Mouse (Mus musculus): ENCODE results near the gene D430041D05Rik.
"Not testable (repeated sequence)": the region's sequence is repeated elsewhere in the genome, so short reads cannot be mapped to it uniquely, and the experiment has no call there.

Gene D430041D05Rik

GRCm38 (mm10) chr2:104119097-104119496 lies 291.7 kb downstream of the D430041D05Rik start:
- DNase-seq (ENCODE audit: low spot score), result no peak

- DNase-seq (ENCODE audit: low spot score), result not testable (repeated sequence)
Measured at GRCm38 (mm10) chr2:104117173-104117572, 293.6 kb downstream of the D430041D05Rik start.

DNA sequence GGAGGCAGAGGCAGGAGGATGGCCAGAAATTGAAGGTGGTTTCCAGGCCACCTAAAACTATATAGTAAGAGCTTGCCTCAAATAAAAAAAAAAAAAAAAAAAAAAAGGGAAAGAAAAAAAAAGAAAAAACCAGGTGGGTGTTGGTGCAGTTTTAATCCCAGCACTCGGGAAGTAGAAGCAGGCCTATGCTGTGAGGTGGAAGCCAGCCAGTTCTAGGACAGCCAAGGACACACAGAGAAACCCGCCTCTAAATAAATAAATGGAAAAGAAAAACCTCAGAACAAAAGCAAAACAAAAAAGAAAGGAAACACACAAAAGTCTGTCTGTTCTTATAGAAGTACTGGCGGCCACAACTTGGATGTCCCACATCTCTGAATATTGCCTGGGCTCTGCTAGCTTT lies 295.9 kb downstream of the D430041D05Rik start:
- DNase-seq (ENCODE audit: low spot score), result no peak

- not testable (repeated sequence) for DNase-seq (ENCODE audit: low spot score)
Measured at GRCm38 (mm10) chr2:104113563-104113962, 297.2 kb downstream of the D430041D05Rik start.

DNA sequence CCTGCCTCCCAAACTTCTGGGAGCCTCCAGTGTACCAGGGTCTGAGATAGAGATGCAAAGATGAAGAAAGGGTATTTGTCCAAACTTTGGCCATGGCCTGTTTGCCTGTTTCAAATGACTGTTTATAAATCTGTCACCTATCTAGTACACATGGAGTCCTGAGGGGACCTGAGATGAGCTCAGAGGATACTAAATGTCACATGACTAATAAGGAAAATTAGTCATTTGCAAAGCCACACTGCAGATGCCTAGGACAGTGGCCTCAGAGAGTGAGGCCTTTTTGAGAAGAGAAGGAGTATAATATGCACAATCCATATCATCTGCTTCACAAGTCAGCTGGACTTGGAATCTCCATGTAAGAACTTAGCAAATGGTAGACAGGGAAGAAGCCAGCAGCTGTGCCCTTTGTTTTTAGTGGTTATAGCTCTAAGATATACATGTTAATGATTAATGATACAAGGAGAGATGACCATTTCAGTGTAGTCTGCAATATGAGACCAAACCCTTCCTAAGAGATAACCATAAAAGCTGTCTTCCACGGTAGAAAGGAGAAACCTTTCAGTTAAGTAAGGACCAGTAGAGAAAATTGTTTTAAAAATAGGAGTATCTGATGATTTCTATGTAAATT lies 299.5 kb downstream of the D430041D05Rik start:
- not testable (repeated sequence) for DNase-seq (ENCODE audit: low spot score)

GRCm38 (mm10) chr2:104110031-104110430 lies 300.8 kb downstream of the D430041D05Rik start:
- DNase-seq (ENCODE audit: low spot score), result no peak

- no peak for DNase-seq (ENCODE audit: low spot score)
Measured at GRCm38 (mm10) chr2:104109528-104109927, 301.3 kb downstream of the D430041D05Rik start.

DNA sequence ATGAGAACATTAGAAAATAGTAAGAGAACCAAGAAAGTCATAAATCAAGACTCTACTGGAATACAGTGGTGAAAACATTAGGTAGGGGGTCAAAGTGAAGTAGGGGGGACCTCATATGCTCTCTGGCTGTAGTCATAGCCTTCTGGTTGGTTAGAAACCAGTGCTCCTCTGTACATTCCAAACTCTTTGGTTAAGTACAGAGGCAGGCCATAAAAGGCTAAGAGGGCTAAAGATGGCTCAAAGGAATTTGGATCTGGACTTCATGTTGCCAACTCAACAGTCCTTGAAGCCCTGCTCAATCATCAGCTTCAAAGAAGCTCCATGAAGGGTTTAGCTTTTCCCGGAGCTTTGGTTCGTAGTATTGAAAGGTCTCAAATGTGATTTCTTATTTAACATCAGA lies 301.8 kb downstream of the D430041D05Rik start:
- DNase-seq (ENCODE audit: low spot score), result not testable (repeated sequence)

GRCm38 (mm10) chr2:104104800-104105199 lies 306.0 kb downstream of the D430041D05Rik start:
- no peak for DNase-seq (ENCODE audit: low spot score)

- no peak for DNase-seq (ENCODE audit: low spot score)
Measured at GRCm38 (mm10) chr2:104099946-104100345, 310.9 kb downstream of the D430041D05Rik start.

DNA sequence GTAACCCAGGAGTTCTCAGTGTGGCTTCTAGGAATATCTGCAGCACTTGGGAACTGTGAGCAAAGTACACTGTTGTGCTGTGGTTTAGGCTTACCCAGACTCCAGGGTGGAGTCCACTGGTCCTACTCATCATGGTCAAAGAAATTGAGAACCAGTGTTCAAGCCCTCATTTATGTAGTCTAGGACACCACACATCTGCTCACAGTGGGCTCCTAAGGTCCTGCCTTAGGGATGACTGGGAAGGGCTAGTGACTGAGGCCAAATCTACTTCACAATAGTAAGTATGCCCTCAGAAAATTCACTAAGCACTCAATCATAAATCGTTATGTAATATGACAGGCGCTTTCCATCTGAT lies 311.6 kb downstream of the D430041D05Rik start:
- DNase-seq (ENCODE audit: low spot score), result no peak

DNA sequence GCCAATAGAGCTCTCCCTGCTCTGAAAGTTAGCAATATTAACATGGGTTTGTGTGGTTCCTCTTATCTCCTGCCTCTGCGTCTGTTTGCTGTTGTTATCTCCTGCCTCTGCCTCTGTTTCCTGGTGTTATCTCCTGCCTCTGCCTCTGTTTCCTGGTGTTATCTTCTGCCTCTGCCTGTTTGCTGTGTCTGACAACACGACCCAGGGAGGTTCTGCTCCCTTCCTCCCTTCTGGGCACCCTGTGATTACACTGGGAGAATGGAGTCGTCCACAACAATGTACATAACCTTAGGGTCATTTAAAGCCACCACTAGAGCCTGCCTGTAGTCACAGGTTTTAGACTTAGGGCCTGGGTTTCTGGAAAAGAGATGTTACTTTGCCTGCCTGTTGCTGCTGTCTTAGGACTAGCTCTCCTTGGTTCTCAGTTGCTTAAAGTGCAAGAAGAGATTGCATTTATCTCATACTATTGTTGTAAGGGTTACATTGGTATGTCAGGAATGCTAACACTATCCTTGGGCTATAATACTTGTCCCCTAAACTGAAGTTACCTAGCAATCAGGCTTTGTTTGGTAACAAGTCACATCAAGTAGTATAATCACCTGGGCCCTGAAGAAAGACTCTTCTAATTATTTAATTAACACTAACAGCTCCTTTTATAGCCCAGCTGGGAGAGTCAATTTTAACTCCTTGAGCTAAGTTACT lies 312.1 kb downstream of the D430041D05Rik start:
- DNase-seq (ENCODE audit: low spot score), result no peak

DNA sequence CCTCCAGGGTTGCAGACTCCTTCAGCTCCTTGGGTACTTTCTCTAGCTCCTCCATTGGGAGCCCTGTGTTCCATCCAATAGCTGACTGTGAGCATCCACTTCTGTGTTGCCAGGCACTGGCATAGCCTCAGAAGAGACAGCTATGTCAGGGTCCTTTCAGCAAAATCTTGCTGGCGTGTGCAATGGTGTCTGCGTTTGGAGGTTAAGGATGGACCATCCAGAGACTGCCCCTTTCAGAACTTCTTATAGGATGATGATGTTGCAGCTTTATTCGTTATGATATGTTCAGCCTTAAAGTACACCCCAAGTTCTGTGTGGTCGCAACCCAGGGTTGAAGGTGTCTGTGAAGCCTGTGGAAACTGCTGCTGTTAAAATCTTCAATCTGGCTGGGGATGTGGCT lies 313.4 kb downstream of the D430041D05Rik start:
- DNase-seq (ENCODE audit: low spot score), result not testable (repeated sequence)

- not testable (repeated sequence) for DNase-seq (ENCODE audit: low spot score)
Measured at GRCm38 (mm10) chr2:104096796-104097195, 314.0 kb downstream of the D430041D05Rik start.

DNA sequence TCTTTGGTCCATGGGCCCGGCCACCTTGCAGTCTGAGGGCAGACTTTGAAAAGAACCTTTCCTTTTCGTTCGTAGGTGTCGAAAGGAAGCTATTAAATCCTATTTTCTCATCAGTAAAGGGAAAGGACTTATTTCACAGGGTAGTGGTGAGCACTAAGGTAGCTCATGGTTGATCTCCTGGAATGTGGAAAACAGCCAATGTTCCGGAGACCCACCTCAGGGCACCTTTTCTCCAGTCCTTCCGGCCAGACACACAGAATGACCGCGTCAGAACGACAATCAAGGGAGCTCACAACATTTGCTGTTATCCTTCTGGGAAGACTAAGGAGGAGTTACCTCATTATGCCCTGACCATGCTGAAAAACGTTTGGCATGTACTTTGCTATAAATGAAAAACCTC lies 314.6 kb downstream of the D430041D05Rik start:
- no peak for DNase-seq (ENCODE audit: low spot score)

DNA sequence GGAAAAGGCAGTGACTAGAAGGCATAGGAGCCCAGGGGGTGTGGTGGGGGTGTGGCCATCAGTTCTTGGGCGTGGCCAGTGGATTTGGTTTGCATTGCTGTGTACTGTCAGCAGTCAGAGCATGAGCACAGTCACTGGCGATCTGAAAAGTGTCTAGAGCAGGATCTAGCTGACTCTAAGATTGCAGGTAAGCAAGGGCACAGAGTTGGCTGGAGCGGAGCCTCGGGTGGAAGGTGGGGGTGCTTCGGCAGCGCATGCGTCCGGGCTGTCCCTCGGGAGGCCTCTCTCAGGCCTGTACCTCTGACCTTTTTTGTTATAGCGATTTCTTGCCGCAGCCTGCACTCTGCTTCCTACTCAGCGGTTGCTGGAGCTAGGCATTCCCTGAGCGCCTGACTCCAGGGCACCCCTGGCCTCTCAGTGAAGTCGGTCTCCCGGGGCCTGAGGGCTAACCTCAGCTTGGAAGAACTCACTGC lies 315.0 kb downstream of the D430041D05Rik start, which contains the start of gene Cd59a:
Cd59a (plus strand) TSS at position 61 of the 473 bp plus-strand sequence.
- DNase-seq (ENCODE audit: low spot score), result peak; percentile 81

- DNase-seq (ENCODE audit: low spot score), result no peak
Measured at GRCm38 (mm10) chr2:104093305-104093704, 317.5 kb downstream of the D430041D05Rik start.
